Comparison of ENCODE assay signal across 15 mouse cellular contexts in genomic region chr6:100601634-100602033, GRCm38 (mm10).
"Had no signal": no experiment of that assay in that cellular context is flagged by ENCODE, and none has a peak within 500 bp of the region (broad histone marks: within the 10 kb centered on the region; RNA-seq: fewer than 3 reads in every experiment).

No protein-coding gene starts in this region.

- H3K9ac ChIP-seq: limb, embryonic 13.5 days; liver, embryonic 12.5 days; liver, embryonic 15.5 days; lung, embryonic 15.5 days had no signal

- H3K27ac ChIP-seq: limb, embryonic 10.5 days; limb, embryonic 13.5 days; liver, embryonic 12.5 days; liver, embryonic 15.5 days; lung, embryonic 15.5 days had no signal

- H3K9me3 ChIP-seq: limb, embryonic 10.5 days; limb, embryonic 13.5 days; liver, embryonic 12.5 days; liver, embryonic 15.5 days; lung, embryonic 15.5 days; megakaryocyte, embryonic 14.5 days had no signal

- H3K4me1 ChIP-seq: liver, embryonic 12.5 days; liver, embryonic 15.5 days; lung, embryonic 15.5 days; megakaryocyte, embryonic 14.5 days had no signal

- H3K36me3 ChIP-seq: limb, embryonic 13.5 days; liver, embryonic 15.5 days; lung, embryonic 15.5 days had no signal

- DNase-seq: kidney, postnatal 10 days; kidney, postnatal 36 days; liver; lung, adult 18-20 months; lung, postnatal 10 days; lung, postnatal 36 days; midbrain, embryonic 14.5 days; thymus, adult 18-20 months; thymus, postnatal 36 days had no signal

- H3K4me3 ChIP-seq: limb, embryonic 10.5 days; limb, embryonic 13.5 days; liver, embryonic 12.5 days; liver, embryonic 15.5 days; lung, embryonic 15.5 days; megakaryocyte, embryonic 14.5 days had no signal
